Mouse (Mus musculus) heart, embryonic 11.5 days (tissue): ENCODE results near the gene Top2b. TPM values are rescaled to one million over a fixed set of nuclear protein-coding genes. Genes with fewer than 3 reads are reported as not detected.

Experiments
- ATAC-seq: fragments of 200-750 bp; cut with Nextera tagmentation; replicated peaks from 2 replicates; pipeline ENCODE4 v1.8.0; 2017; ENCODE audit warnings: moderate library complexity; ENCODE audit not compliant: insufficient number of reproducible peaks, low FRiP score, low TSS enrichment
- H3K27ac ChIP-seq: fragments of 300-500 bp; sonication (generic); 2 replicates; pipeline ENCODE4 v1.5.1; 2014; ENCODE audit warnings: mild to moderate bottlenecking, low read depth, low read length
- H3K27me3 ChIP-seq: fragments of 300-500 bp; sonication (generic); 2 replicates; pipeline ENCODE4 v1.6.1; 2014; ENCODE audit warnings: mild to moderate bottlenecking, low read length, mixed read lengths; ENCODE audit not compliant: control insufficient read depth, insufficient read depth
- H3K36me3 ChIP-seq: fragments of 300-500 bp; sonication (generic); 2 replicates; pipeline ENCODE4 v1.6.1; 2014; ENCODE audit warnings: mild to moderate bottlenecking, low read length, moderate library complexity, mixed read lengths; ENCODE audit not compliant: control insufficient read depth, insufficient read depth
- H3K4me1 ChIP-seq: fragments of 300-500 bp; sonication (generic); 2 replicates; pipeline ENCODE4 v1.6.1; 2014; ENCODE audit warnings: low read length; ENCODE audit not compliant: control insufficient read depth, insufficient read depth
- H3K4me2 ChIP-seq: fragments of 300-500 bp; sonication (generic); 2 replicates; pipeline ENCODE4 v1.6.1; 2014; ENCODE audit warnings: mild to moderate bottlenecking, moderate library complexity
- H3K4me3 ChIP-seq: fragments of 300-500 bp; sonication (generic); 2 replicates; pipeline ENCODE4 v1.5.1; 2014; ENCODE audit warnings: low read depth, low read length
- H3K9ac ChIP-seq: fragments of 300-500 bp; sonication (generic); 2 replicates; pipeline ENCODE4 v1.6.1; 2014; ENCODE audit warnings: mild to moderate bottlenecking, low read depth, low read length, moderate library complexity
- H3K9me3 ChIP-seq: fragments of 300-500 bp; sonication (generic); replicated peaks from 2 replicates; pipeline ENCODE4 v1.6.1; 2016; ENCODE audit warnings: low read length; ENCODE audit not compliant: control insufficient read depth
- WGBS: fragments of 180-500 bp; shearing (Covaris S2); extraction: QIAGEN DNeasy Blood & Tissue Kit; methylation state at CpG from one replicate; pipeline ENCODE4 v1.1.7; 2014; ENCODE audit not compliant: insufficient replicate concordance; 5-methylcytosine and 5-hydroxymethylcytosine counted together
- polyA plus RNA-seq: library from polyadenylated mRNA; unstranded; fragments of >200 nt; fragmentation: Nextera tagmentation; extraction: Ambion mirVana; gene quantifications from 2 replicates; pipeline ENCODE4 v1.2.1, GENCODE M21; 2014

Top2b gene
- polyA plus RNA-seq, 1 experiment from 2014 or later, result 52.8 TPM

- Histone ChIP-seq H3K4me3 (no peak overlapping the region), H3K27ac (no peak overlapping the region), H3K36me3 (no peaks in the 10 kb centered on the region), H3K27me3 (no peaks in the 10 kb centered on the region), H3K9ac (no peak overlapping the region), H3K9me3 (no peaks in the 10 kb centered on the region), H3K4me1 (peaks cover 14% of the 10 kb centered on the region), H3K4me2 (no peak overlapping the region)
- 74% methylated on average over 6 of the region's 6 CpGs for WGBS
- no peak for ATAC-seq
Observed at GRCm38 (mm10) chr14:16480621-16481020, 115.6 kb downstream of the Top2b start.

DNA sequence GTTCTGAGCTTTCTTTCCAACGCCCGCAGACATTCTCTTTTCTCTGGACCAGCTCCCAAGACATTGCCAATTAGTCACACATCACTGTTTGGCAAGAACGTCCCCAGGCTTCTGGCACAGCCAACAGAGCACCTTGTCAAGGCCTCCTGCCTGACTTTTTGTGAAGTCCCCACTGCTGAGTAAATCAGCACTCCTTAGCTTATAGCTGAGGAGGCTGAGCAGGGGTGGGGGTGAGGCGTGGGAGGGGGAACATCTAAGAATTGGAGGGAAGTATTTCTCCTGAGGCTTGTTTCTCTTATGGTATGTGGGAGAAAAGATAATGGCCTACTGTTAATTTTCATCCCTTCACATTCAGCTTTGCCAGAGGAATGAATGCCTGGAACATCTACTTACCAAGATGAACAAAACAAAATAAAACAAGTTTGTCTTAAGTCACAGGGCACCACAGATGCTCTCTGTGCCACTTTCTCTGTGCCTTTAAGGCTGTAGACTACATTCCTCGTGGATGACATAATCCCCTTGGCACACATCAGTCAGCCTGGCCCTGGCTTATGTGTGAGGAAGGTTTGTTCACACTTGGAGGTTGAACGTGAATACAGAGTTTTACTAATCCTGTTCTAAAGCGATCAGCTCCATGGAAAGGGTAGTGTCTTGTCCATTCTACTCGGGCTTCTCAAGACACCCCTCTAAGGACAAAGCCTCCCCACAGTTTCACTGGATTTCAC lies 118.8 kb downstream of the Top2b start:
- Histone ChIP-seq H3K4me2 (no peak overlapping the region), H3K9me3 (no peaks in the 10 kb centered on the region), H3K27ac (peak overlapping the region; percentile 3; the same call in 1 of the 2 replicates), H3K4me1 (peaks cover 14% of the 10 kb centered on the region), H3K4me3 (no peak overlapping the region), H3K36me3 (no peaks in the 10 kb centered on the region), H3K27me3 (no peaks in the 10 kb centered on the region), H3K9ac (no peak overlapping the region)
- ATAC-seq, result peak; percentile 71
- WGBS, result 51% methylated on average over 8 of the region's 8 CpGs

Other genes starting within 250 kb of the Top2b start
- 22.3 and 25.5 TPM in 2 replicates for gene Ngly1, start 115.9 kb upstream of the Top2b start, polyA plus RNA-seq
- gene Oxsm, start 115.4 kb upstream of the Top2b start, polyA plus RNA-seq, result 2.0 and 2.3 TPM in 2 replicates